Mouse (Mus musculus) adrenal gland (tissue): ENCODE results near the gene Gm1979.
"Not testable (repeated sequence)": the region's sequence is repeated elsewhere in the genome, so short reads cannot be mapped to it uniquely, and the experiment has no call there.

Experiments used
- intact Hi-C: fragments of 180-260 bp; cut with DNase I; formaldehyde crosslinking; loops from one replicate; pipeline ENCODE4 v1.15.1; 2025
- long read RNA-seq, 2 experiments: library from polyadenylated mRNA; unstranded; transcript quantifications; one replicate each; pipeline ENCODE4 v2.0.0; 2020; ENCODE audit warnings: borderline replicate concordance in 1 of 2; ENCODE audit not compliant: insufficient replicate concordance in 1 of 2

The Gm1979 gene
- long read RNA-seq, experiment 1, result 0 reads
- long read RNA-seq, experiment 2, result 0 reads

- intact Hi-C loops, result not testable (repeated sequence)
Measured at GRCm38 (mm10) chr5:26004698-26005097, at the start of gene Gm1979. Gm1979 (minus strand) TSS chr5:26004798.

GRCm38 (mm10) chr5:26039458-26039857 is 34.9 kb upstream of the Gm1979 start, which contains the start of gene Speer4a:
Speer4a (minus strand) TSS chr5:26039558.
- intact Hi-C loops, result not testable (repeated sequence)

- intact Hi-C loops, result not testable (repeated sequence)
Measured at GRCm38 (mm10) chr5:26022816-26023215, 18.2 kb upstream of the Gm1979 start, which contains the start of gene Gm5862. Gm5862 (minus strand) TSS chr5:26022916.

- intact Hi-C loops, result not testable (repeated sequence)
Measured at GRCm38 (mm10) chr5:26007697-26008096, 3.1 kb upstream of the Gm1979 start.

- intact Hi-C loops, result not testable (repeated sequence)
Measured at GRCm38 (mm10) chr5:26006937-26007695, 2.5 kb upstream of the Gm1979 start.

- intact Hi-C loops, result not testable (repeated sequence)
Measured at GRCm38 (mm10) chr5:25988550-25988949, 16.0 kb downstream of the Gm1979 start, which contains the start of gene Gm21698. Gm21698 (minus strand) TSS chr5:25988650.

- intact Hi-C loops, result not testable (repeated sequence)
Measured at GRCm38 (mm10) chr5:25972563-25972962, 32.0 kb downstream of the Gm1979 start, which contains the start of gene Gm21680. Gm21680 (minus strand) TSS chr5:25972663.

- intact Hi-C loops, result not testable (repeated sequence)
Measured at GRCm38 (mm10) chr5:25957050-25957449, 47.5 kb downstream of the Gm1979 start.

- intact Hi-C loops, result not testable (repeated sequence)
Measured at GRCm38 (mm10) chr5:25956611-25957010, 48.0 kb downstream of the Gm1979 start.

GRCm38 (mm10) chr5:25954317-25954716 is 50.3 kb downstream of the Gm1979 start, which contains the start of gene Gm21671:
Gm21671 (minus strand) TSS chr5:25954417.
- intact Hi-C loops, result not testable (repeated sequence)
